Mouse (Mus musculus) testis, adult 2 months (tissue): ENCODE data around the gene Igsf9b. TPM values are rescaled to one million over a fixed set of nuclear protein-coding genes. Genes with fewer than 3 reads are reported as not detected.

Experiments used
- H3K27ac ChIP-seq: fragments of 200-500 bp; 2 replicates; pipeline ENCODE4 v1.5.1; 2012; ENCODE audit warnings: low read depth, low read length; ENCODE audit not compliant: control insufficient read depth, insufficient read depth
- H3K27me3 ChIP-seq: fragments of 200-500 bp; 2 replicates; pipeline ENCODE4 v1.6.1; 2012; ENCODE audit warnings: mild to moderate bottlenecking, low read length, moderate library complexity; ENCODE audit not compliant: control insufficient read depth, insufficient read depth
- H3K36me3 ChIP-seq: fragments of 200-500 bp; 2 replicates; pipeline ENCODE4 v1.6.1; 2012; ENCODE audit warnings: mild to moderate bottlenecking, low read length; ENCODE audit not compliant: control insufficient read depth, insufficient read depth
- H3K4me1 ChIP-seq: fragments of 200-500 bp; 2 replicates; pipeline ENCODE4 v1.6.1; 2012; ENCODE audit warnings: low read length; ENCODE audit not compliant: control insufficient read depth, insufficient read depth
- H3K4me3 ChIP-seq: fragments of 200-500 bp; 2 replicates; pipeline ENCODE4 v1.5.1; 2012; ENCODE audit warnings: low read depth, mild to moderate bottlenecking, low read length, moderate library complexity, mixed read lengths; ENCODE audit not compliant: control insufficient read depth
- CTCF ChIP-seq: fragments of 200-500 bp; IDR thresholded peaks from 2 replicates; pipeline ENCODE4 v1.5.1; 2012; ENCODE audit warnings: low read depth, mild to moderate bottlenecking, inconsistent platforms, low read length, moderate library complexity; ENCODE audit not compliant: control insufficient read depth, insufficient read depth, insufficient replicate concordance
- POLR2A ChIP-seq: fragments of 200-500 bp; IDR thresholded peaks from 2 replicates; pipeline ENCODE4 v1.6.1; 2012; ENCODE audit warnings: low read depth, mild to moderate bottlenecking, inconsistent platforms, low read length, moderate library complexity; ENCODE audit not compliant: control insufficient read depth
- polyA plus RNA-seq: library from polyadenylated mRNA; depleted of rRNA; stranded (reverse); fragments of >200 nt; gene quantifications from 2 replicates; pipeline ENCODE4 v1.2.3, GENCODE M21; 2012

Igsf9b gene
- polyA plus RNA-seq, 1 experiment: 1.9 TPM

GRCm38 (mm10) chr9:27304485-27305102 lies 5.6 kb downstream of the Igsf9b start:
- Histone ChIP-seq H3K27me3 (no peaks in the 10 kb centered on the region), H3K27ac (no peak overlapping the region), H3K36me3 (no peaks in the 10 kb centered on the region), H3K4me3 (no peak overlapping the region), H3K4me1 (peaks cover 5% of the 10 kb centered on the region)
- TF ChIP-seq CTCF (no peak), POLR2A (no peak)

GRCm38 (mm10) chr9:27305502-27305901 lies 6.5 kb downstream of the Igsf9b start:
- Histone ChIP-seq H3K27ac (no peak overlapping the region), H3K36me3 (no peaks in the 10 kb centered on the region), H3K4me3 (no peak overlapping the region), H3K4me1 (no peaks in the 10 kb centered on the region), H3K27me3 (no peaks in the 10 kb centered on the region)
- TF ChIP-seq POLR2A: no peak
- no peak for TF ChIP-seq CTCF

- Histone ChIP-seq H3K36me3 (no peaks in the 10 kb centered on the region), H3K27ac (no peak overlapping the region), H3K4me1 (no peaks in the 10 kb centered on the region), H3K27me3 (no peaks in the 10 kb centered on the region), H3K4me3 (no peak overlapping the region)
- TF ChIP-seq POLR2A (no peak), CTCF (no peak)
Measured at GRCm38 (mm10) chr9:27306642-27307041, 7.6 kb downstream of the Igsf9b start.

- Histone ChIP-seq H3K4me3 (no peak overlapping the region), H3K27me3 (no peaks in the 10 kb centered on the region), H3K27ac (no peak overlapping the region), H3K36me3 (no peaks in the 10 kb centered on the region), H3K4me1 (no peaks in the 10 kb centered on the region)
- TF ChIP-seq POLR2A (no peak), CTCF (no peak)
Measured at GRCm38 (mm10) chr9:27307265-27307664, 8.3 kb downstream of the Igsf9b start.

- no peaks in the 10 kb centered on the region for H3K36me3 ChIP-seq
- no peak overlapping the region for H3K4me3 ChIP-seq
- H3K4me1 ChIP-seq: no peaks in the 10 kb centered on the region
- H3K27me3 ChIP-seq: no peaks in the 10 kb centered on the region
- H3K27ac ChIP-seq: no peak overlapping the region
- no peak for TF ChIP-seq CTCF
- no peak for TF ChIP-seq POLR2A
Measured at GRCm38 (mm10) chr9:27308045-27308444, 9.0 kb downstream of the Igsf9b start.

GRCm38 (mm10) chr9:27308561-27308960 lies 9.6 kb downstream of the Igsf9b start:
- no peaks in the 10 kb centered on the region for H3K4me1 ChIP-seq
- H3K27me3 ChIP-seq: no peaks in the 10 kb centered on the region
- TF ChIP-seq CTCF: no peak
- TF ChIP-seq POLR2A: no peak
- H3K36me3 ChIP-seq: no peaks in the 10 kb centered on the region
- no peak overlapping the region for H3K27ac ChIP-seq
- H3K4me3 ChIP-seq: no peak overlapping the region

- Histone ChIP-seq H3K4me1 (no peaks in the 10 kb centered on the region), H3K27ac (no peak overlapping the region), H3K27me3 (no peaks in the 10 kb centered on the region), H3K4me3 (no peak overlapping the region), H3K36me3 (no peaks in the 10 kb centered on the region)
- TF ChIP-seq CTCF: no peak
- no peak for TF ChIP-seq POLR2A
Measured at GRCm38 (mm10) chr9:27310005-27310404, 11.0 kb downstream of the Igsf9b start.
